Mouse (Mus musculus) cerebellum, postnatal 4 days (tissue): ENCODE measurements at regions not wholly inside any gene's neighbourhood (a gene's known extent, or its start where the extent isn't known, plus 50 kb on each side); places are given as distances from the start of the nearest gene placed in this dataset.

ENCODE experiments used
- DNase-seq, 2 experiments: peaks; one replicate each; pipeline ENCODE4 v3.0.0; 2022; ENCODE audit warnings: low spot score in 2 of 2, mixed read lengths in 1 of 2

DNA sequence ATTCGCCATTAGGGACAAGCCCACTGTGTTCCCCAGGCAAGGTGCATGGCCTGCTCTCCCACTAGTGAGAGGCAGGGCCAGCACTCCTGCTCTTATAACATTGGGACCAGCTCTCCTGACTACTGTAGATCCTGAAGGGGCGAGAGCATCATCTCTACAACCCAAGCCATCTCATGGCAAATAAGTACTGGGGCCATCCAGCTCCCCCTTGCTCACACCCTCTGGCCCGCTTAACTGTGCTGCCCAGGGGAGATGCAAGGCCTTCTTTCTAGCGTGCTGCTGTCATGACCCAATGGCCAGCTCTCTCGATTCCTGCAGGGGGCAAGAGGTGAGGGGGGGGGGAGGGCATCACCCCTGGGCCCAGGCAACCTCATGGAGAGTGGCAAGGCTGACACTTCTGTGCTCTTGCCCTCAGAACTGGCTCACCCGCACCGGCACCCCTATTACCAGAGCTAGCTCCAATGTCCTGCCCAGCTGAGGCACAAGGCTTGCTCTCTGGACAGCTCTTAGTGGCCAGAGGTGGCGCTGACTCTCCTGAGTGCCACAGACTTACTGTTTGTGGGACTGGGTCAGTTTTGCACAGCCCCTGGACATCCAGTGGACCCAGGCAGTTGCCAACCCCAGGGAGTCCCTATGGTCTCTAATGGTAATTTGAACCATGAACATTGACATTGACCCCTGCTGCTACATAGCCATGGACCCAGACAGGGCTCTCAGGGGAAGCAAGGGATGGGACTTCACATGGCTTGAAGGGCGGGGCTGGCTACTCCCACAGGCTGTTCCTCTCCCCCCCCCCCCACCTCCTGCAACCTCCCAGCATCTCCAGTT, 448.2 kb downstream of the Tdrd3 start:
- DNase-seq, result no peak

- no peak for DNase-seq
Observed at GRCm38 (mm10) chr14:87865216-87866202, 449.1 kb downstream of the Tdrd3 start.

DNA sequence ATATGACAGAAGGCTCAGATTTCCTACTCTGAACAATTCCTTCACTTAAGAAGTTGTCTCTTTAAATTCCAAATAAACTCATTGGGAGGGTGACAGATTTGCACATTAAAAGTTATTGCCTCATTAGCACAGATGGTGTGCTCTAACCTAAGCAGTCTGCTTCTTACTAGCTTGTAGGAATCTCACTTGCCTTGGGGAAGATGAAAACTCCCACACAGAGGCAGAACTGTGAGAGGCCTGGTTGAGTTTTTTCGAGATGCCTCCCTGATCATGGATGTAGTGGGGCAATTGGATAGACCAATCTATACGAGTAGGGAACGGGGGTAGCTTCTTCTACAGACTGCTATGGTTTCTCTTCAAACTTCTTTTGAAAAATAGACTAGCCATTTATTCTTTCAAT, 485.3 kb downstream of the Tdrd3 start:
- DNase-seq, result no peak

DNA sequence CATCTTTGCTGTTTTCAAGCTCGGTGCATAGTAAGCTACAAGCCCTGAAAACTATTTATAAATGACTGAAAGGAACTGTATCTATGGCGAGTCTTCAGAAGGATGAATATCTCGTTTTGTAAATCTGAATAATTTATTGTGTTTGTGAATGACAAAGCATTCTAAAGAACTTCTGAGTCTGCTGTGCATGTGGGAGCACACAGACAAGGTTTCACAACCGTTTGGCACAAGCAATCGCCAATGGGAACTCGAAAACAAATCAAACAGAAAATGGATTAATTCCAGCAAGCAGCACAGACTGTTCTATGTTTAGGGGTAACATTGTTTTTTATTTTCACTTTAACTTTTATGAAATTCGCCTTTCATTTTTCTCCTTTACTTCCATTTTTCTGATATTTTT, 486.0 kb downstream of the Tdrd3 start:
- no peak for DNase-seq
